Mouse (Mus musculus) bone marrow macrophage, adult 2 months (primary cell): ENCODE results near the gene Mvp.

Experiments
- CTCF ChIP-seq: IDR thresholded peaks from 2 replicates; pipeline ENCODE4 v1.5.1; 2012; ENCODE audit warnings: low read depth, mild to moderate bottlenecking, low read length, moderate library complexity
- POLR2A ChIP-seq: IDR thresholded peaks from 2 replicates; pipeline ENCODE4 v1.6.1; 2012; ENCODE audit warnings: mild to moderate bottlenecking, low read depth, low read length, borderline replicate concordance

DNA sequence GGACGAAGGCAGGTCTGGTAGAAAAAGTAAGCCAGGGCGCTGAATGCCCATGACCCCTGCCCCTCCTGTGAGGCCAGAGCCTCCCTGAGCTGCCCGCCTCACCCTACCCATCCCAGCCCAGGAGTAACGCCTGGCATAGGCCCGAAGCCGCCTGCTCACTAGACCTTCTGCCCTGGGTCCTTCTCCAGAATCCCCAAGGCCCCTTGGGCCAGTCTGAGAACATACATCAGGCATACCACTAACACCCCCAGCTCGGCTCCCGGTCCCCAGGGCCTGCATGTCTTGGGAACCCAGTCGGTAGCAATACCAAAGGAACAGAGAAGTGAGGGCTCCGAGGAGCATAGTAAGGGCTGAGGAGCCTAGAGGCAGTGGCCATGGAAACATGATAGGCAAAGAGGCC lies 65.8 kb downstream of the Mvp start:
- TF ChIP-seq CTCF = no peak
- TF ChIP-seq POLR2A = no peak
